Mouse (Mus musculus) small intestine, adult 2 months (tissue): ENCODE measurements around the gene Ell2. TPM values are rescaled to one million over a fixed set of nuclear protein-coding genes. Genes with fewer than 3 reads are reported as not detected.

Source experiments
- H3K27ac ChIP-seq: fragments of 200-500 bp; 2 replicates; pipeline ENCODE4 v1.5.1; 2012; ENCODE audit warnings: low read depth, low read length, control low read depth, inconsistent platforms; ENCODE audit not compliant: insufficient read depth
- H3K27me3 ChIP-seq: fragments of 200-500 bp; 2 replicates; pipeline ENCODE4 v1.6.1; 2012; ENCODE audit warnings: mild to moderate bottlenecking, moderate library complexity, low read length, inconsistent platforms; ENCODE audit not compliant: control insufficient read depth, insufficient read depth
- H3K36me3 ChIP-seq: fragments of 200-500 bp; 2 replicates; pipeline ENCODE4 v1.6.1; 2012; ENCODE audit warnings: mild to moderate bottlenecking, low read length, control low read depth, inconsistent platforms; ENCODE audit not compliant: control insufficient read depth, insufficient read depth
- H3K4me1 ChIP-seq: fragments of 200-500 bp; 2 replicates; pipeline ENCODE4 v1.6.1; 2012; ENCODE audit warnings: low read length, inconsistent platforms, mixed read lengths; ENCODE audit not compliant: control insufficient read depth, insufficient read depth, insufficient read length
- H3K4me3 ChIP-seq: fragments of 200-500 bp; 2 replicates; pipeline ENCODE4 v1.5.1; 2012; ENCODE audit warnings: low read depth, mild to moderate bottlenecking, control low read depth, inconsistent platforms, low read length, moderate library complexity
- CTCF ChIP-seq: fragments of 200-500 bp; IDR thresholded peaks from 2 replicates; pipeline ENCODE4 v1.5.1; 2012; ENCODE audit warnings: low read depth, mild to moderate bottlenecking, control low read depth, inconsistent platforms, low read length, moderate library complexity, mixed read lengths; ENCODE audit not compliant: insufficient replicate concordance, insufficient read length; ENCODE audit errors: extremely low read depth
- POLR2A ChIP-seq: fragments of 200-500 bp; IDR thresholded peaks from 2 replicates; pipeline ENCODE4 v1.6.1; 2012; ENCODE audit warnings: low read depth, mild to moderate bottlenecking, control low read depth, inconsistent platforms, low read length, moderate library complexity
- WGBS: fragments of 180-500 bp; shearing (Covaris S2); methylation state at CpG from one replicate; pipeline ENCODE4 v1.1.7; 2018; 5-methylcytosine and 5-hydroxymethylcytosine counted together
- polyA plus RNA-seq: library from polyadenylated mRNA; depleted of rRNA; stranded (reverse); fragments of >200 nt; gene quantifications from 2 replicates; pipeline ENCODE4 v1.2.3, GENCODE M21; 2012

The Ell2 gene
- polyA plus RNA-seq, 1 experiment: 10.2 TPM

DNA sequence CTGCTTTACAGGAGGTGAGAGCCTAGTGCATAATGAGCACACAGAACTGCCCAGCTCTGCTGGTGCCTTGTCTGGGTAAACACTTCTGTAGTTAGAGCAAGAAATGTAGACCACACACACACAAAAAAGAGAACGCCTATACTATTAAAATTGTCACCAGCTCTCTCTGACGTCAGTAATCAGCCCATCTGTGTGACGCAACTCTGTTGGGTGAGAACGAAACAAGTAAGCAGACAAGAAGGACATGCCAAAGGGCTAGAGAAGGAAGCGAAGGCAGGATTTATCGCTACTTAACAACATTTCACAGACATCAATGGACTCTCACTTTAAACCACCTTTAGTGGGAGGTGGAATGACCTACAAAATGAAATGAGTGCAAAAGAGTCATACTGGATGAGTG lies 71.6 kb downstream of the Ell2 start:
- WGBS: 82% methylated on average over 6 of the region's 6 CpGs
- no peaks in the 10 kb centered on the region for H3K27me3 ChIP-seq
- no peaks in the 10 kb centered on the region for H3K4me1 ChIP-seq
- TF ChIP-seq POLR2A: no peak
- TF ChIP-seq CTCF: no peak
- H3K27ac ChIP-seq: no peak overlapping the region
- H3K4me3 ChIP-seq: no peak overlapping the region
- H3K36me3 ChIP-seq: peaks cover 9% of the 10 kb centered on the region

DNA sequence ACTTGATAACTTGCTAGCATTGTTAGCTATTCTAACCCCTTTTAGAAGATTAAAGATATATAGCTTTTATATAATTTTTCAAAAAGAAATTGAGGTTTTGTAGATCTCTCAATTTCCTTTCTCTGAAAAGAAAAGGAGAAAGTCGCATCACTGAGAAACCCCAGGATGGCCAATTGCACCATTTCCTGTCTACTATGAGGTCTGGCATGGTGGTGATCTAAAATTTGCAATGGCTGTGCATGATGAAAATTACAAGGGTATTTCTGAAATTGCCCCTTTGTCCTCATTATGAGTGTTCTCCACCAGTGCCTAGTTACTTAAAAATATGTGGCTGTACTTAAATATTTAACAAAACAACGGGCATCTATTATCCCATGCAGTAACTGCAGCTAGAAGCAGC lies 72.6 kb downstream of the Ell2 start:
- Histone ChIP-seq H3K4me3 (no peak overlapping the region), H3K27ac (no peak overlapping the region), H3K4me1 (no peaks in the 10 kb centered on the region), H3K36me3 (peaks cover 7% of the 10 kb centered on the region), H3K27me3 (no peaks in the 10 kb centered on the region)
- 87% methylated on average over 2 of the region's 2 CpGs for WGBS
- TF ChIP-seq CTCF (no peak), POLR2A (no peak)

DNA sequence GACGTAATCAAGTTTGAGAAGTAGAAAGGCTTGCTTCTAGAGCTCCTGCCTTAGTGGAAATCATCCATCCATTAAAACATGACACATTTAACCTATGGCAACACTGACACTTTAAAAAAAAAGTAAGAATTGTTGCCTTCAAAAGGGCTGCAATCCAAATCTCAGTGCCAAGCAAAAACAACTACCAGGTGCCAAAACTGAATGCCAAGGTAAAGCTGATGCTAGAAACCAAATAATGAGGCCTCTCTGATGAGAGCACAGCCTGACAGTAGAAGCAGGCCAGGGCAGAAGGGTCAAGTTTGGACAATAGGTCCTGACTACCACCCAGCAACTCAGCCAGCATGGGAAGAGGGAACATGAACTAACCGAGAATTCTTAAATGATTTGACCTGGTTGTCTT lies 73.5 kb downstream of the Ell2 start:
- Histone ChIP-seq H3K27me3 (no peaks in the 10 kb centered on the region), H3K4me3 (no peak overlapping the region), H3K27ac (no peak overlapping the region), H3K4me1 (no peaks in the 10 kb centered on the region), H3K36me3 (peaks cover 4% of the 10 kb centered on the region; the same call in 1 of the 2 replicates)
- TF ChIP-seq POLR2A (no peak), CTCF (no peak)
- 82% methylated on average over 2 of the region's 2 CpGs for WGBS

DNA sequence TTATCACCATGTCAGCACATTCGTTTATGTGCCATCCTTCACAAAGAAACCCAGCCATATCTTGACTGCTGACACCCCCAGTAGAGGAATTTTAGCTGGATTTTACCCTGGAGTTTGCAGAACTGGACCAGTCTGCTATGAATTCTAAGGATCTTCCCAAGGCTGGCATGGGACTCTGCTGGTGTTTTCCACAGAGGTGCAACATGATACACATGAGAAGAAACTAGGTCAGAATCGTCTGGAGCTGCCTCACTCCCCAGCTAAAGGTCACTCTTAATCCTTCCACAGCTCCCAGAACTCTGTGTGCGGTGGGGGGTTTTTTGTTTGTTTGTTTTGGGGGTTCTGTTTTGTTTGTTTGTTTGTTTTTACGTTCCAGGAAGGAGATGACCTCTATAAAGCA lies 79.2 kb downstream of the Ell2 start:
- H3K36me3 ChIP-seq: no peaks in the 10 kb centered on the region
- no peak overlapping the region for H3K27ac ChIP-seq
- no peaks in the 10 kb centered on the region for H3K27me3 ChIP-seq
- TF ChIP-seq CTCF (no peak), POLR2A (no peak)
- 72% methylated on average over 4 of the region's 4 CpGs for WGBS
- H3K4me1 ChIP-seq: no peaks in the 10 kb centered on the region
- no peak overlapping the region for H3K4me3 ChIP-seq

DNA sequence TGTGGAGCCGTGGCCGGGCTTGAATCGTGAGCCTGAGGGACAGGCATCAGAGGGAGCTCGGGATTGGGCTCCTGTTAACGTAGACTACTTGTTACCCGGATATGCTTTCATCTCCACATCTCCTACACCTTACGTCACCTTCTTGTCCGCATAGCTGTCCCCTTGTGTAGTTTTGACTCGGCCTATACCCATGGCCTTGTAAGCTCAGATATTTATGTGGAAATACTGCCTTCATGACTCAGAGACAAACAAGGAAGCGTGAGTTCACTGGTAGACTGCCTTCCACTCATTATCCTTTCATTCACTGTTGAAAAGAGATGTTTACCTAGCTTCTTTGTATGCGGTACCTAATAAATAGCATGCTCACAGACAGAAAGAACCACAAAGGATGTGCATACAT lies 79.7 kb downstream of the Ell2 start:
- Histone ChIP-seq H3K4me3 (no peak overlapping the region), H3K27me3 (no peaks in the 10 kb centered on the region), H3K27ac (no peak overlapping the region), H3K36me3 (no peaks in the 10 kb centered on the region), H3K4me1 (no peaks in the 10 kb centered on the region)
- TF ChIP-seq POLR2A (no peak), CTCF (no peak)
- WGBS: 93% methylated on average over 11 of the region's 11 CpGs

DNA sequence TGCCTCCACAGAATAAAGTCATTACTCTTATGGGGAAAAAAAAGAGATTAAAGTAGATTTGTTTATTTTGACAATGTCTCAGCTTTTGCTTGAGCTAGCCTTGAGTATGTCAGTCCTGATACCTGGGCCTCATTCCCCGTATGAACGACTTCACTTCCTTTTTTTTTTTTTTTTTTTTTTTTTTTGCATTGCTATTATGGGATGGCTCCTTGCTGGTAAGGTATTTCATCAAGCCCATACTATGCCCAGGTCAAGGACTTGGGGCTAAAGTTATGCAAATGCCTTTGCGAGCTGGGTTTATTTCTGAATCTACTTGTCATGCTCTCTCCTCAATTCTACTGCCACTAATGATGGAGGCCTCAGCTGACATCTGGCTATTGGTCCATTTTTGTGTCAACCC lies 80.8 kb downstream of the Ell2 start:
- Histone ChIP-seq H3K27ac (no peak overlapping the region), H3K4me3 (no peak overlapping the region), H3K4me1 (no peaks in the 10 kb centered on the region), H3K27me3 (no peaks in the 10 kb centered on the region), H3K36me3 (no peaks in the 10 kb centered on the region)
- TF ChIP-seq POLR2A: no peak
- TF ChIP-seq CTCF: no peak
- WGBS: 78% methylated on average over 3 of the region's 3 CpGs

DNA sequence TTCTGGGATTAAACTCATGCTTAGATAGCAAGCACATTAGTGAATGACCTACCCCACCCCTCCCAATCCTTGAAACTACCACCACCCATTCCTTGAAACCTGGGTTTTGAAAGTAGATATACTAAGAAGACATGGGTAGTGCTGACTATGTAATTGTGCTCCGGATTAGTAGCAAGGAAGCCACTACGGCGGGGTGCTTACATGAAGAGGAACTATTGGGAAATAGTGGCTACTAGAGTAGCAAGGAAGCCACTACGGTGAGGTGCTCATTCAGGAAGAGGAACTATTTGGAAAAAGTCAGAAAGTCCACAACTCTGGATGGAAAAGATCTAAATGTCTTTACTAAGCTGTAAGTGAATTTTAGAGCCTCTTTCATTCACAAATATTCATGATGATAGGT lies 81.6 kb downstream of the Ell2 start:
- 85% methylated on average over 4 of the region's 4 CpGs for WGBS
- Histone ChIP-seq H3K36me3 (no peaks in the 10 kb centered on the region), H3K27ac (no peak overlapping the region), H3K4me1 (no peaks in the 10 kb centered on the region), H3K4me3 (no peak overlapping the region), H3K27me3 (no peaks in the 10 kb centered on the region)
- TF ChIP-seq POLR2A: no peak

DNA sequence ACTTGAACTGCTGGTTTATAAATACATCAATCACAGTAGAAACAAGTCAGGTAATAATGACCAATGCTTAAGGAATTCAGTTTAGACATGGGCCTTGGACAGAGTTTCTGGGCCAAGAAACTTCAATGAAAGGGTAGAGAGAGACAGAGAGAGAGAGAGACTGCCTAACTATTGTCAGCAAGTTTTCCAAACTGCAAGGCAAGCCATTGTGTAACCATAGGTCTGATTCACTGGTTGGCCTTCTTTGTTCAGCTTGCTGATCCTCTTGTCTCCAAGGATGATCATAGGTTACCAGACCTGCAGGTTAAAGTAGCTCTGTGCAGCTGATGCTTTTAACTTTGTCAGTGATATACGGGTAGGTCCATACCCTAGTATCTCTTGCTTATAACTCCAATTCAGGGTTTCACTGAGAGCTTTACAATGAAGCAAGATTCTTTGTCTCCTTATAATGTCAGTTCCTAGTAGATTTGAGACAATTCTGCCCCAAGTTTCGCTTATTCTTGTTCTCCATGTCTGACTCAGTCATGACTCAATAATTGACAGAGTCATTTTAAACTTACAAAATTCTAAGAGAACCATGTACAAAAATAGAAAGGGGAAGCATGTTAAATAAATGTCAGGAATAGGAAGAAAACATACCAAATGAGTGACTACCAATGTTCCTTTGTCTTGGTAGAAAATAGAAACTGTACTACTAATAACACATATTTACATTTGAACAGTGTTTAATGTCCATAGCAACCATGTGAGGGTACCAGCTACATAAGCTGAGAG lies 82.7 kb downstream of the Ell2 start:
- Histone ChIP-seq H3K36me3 (no peaks in the 10 kb centered on the region), H3K27me3 (no peaks in the 10 kb centered on the region), H3K27ac (no peak overlapping the region), H3K4me1 (no peaks in the 10 kb centered on the region), H3K4me3 (no peak overlapping the region)
- WGBS: 91% methylated on average over 2 of the region's 2 CpGs
- TF ChIP-seq POLR2A: no peak
- TF ChIP-seq CTCF: no peak
